Mouse (Mus musculus): ENCODE measurements around the gene Tmem132b.

Tmem132b gene

GRCm38 (mm10) chr5:125675623-125676022 lies 144.0 kb downstream of the Tmem132b start:
- in situ Hi-C loops (cut with MseI, MboI), result no loop called here

- in situ Hi-C loops (cut with MseI, MboI), result no loop called here
These were observed 144.6 kb downstream of the Tmem132b start for GRCm38 (mm10) chr5:125676025-125676623.

- in situ Hi-C loops (cut with MseI, MboI), result no loop called here
These were observed 149.3 kb downstream of the Tmem132b start for GRCm38 (mm10) chr5:125680889-125681288.

GRCm38 (mm10) chr5:125683491-125683890 lies 151.9 kb downstream of the Tmem132b start:
- in situ Hi-C loops (cut with MseI, MboI), result no loop called here

- in situ Hi-C loops (cut with MseI, MboI), result no loop called here
These were observed 154.2 kb downstream of the Tmem132b start for GRCm38 (mm10) chr5:125685681-125686331.

GRCm38 (mm10) chr5:125692538-125692937 lies 161.0 kb downstream of the Tmem132b start:
- in situ Hi-C loops (cut with MseI, MboI), result no loop called here

GRCm38 (mm10) chr5:125699395-125699794 lies 167.8 kb downstream of the Tmem132b start:
- in situ Hi-C loops (cut with MseI, MboI), result no loop called here

GRCm38 (mm10) chr5:125700234-125700633 lies 168.7 kb downstream of the Tmem132b start:
- in situ Hi-C loops (cut with MseI, MboI), result no loop called here

- in situ Hi-C loops (cut with MseI, MboI), result no loop called here
These were observed 173.8 kb downstream of the Tmem132b start for GRCm38 (mm10) chr5:125705379-125705778.

GRCm38 (mm10) chr5:125709160-125709559 lies 177.6 kb downstream of the Tmem132b start:
- in situ Hi-C loops (cut with MseI, MboI), result no loop called here

- in situ Hi-C loops (cut with MseI, MboI), result no loop called here
These were observed 195.2 kb downstream of the Tmem132b start for GRCm38 (mm10) chr5:125726815-125727214.

GRCm38 (mm10) chr5:125727436-125727835 lies 195.9 kb downstream of the Tmem132b start:
- in situ Hi-C loops (cut with MseI, MboI), result no loop called here

- in situ Hi-C loops (cut with MseI, MboI), result no loop called here
These were observed 196.4 kb downstream of the Tmem132b start for GRCm38 (mm10) chr5:125727936-125728335.

- in situ Hi-C loops (cut with MseI, MboI), result no loop called here
These were observed 196.9 kb downstream of the Tmem132b start for GRCm38 (mm10) chr5:125728521-125728920.

GRCm38 (mm10) chr5:125733806-125734205 lies 202.2 kb downstream of the Tmem132b start:
- in situ Hi-C loops (cut with MseI, MboI), result loop anchor here in 1 of 2 experiments (5.0 kb wide), 1 partner anchor 472 kb away; no protein-coding TSS in a partner anchor

- in situ Hi-C loops (cut with MseI, MboI), result no loop called here
These were observed 205.5 kb downstream of the Tmem132b start for GRCm38 (mm10) chr5:125737105-125737504.

- in situ Hi-C loops (cut with MseI, MboI), result no loop called here
These were observed 211.9 kb downstream of the Tmem132b start for GRCm38 (mm10) chr5:125743503-125743902.

- in situ Hi-C loops (cut with MseI, MboI), result no loop called here
These were observed 214.2 kb downstream of the Tmem132b start for GRCm38 (mm10) chr5:125745727-125746126.

GRCm38 (mm10) chr5:125751481-125751880 lies 219.9 kb downstream of the Tmem132b start:
- in situ Hi-C loops (cut with MseI, MboI), result no loop called here

- in situ Hi-C loops (cut with MseI, MboI), result no loop called here
These were observed 221.0 kb downstream of the Tmem132b start for GRCm38 (mm10) chr5:125752546-125752945.

GRCm38 (mm10) chr5:125756987-125757530 lies 225.5 kb downstream of the Tmem132b start:
- in situ Hi-C loops (cut with MseI, MboI), result no loop called here

GRCm38 (mm10) chr5:125758506-125758905 lies 226.9 kb downstream of the Tmem132b start:
- in situ Hi-C loops (cut with MseI, MboI), result no loop called here

- in situ Hi-C loops (cut with MseI, MboI), result no loop called here
These were observed 235.4 kb downstream of the Tmem132b start for GRCm38 (mm10) chr5:125766941-125767340.
